Mouse (Mus musculus) heart, postnatal 0 days (tissue): ENCODE results near the gene Gm9958.

ENCODE experiments used
- CTCF ChIP-seq: IDR thresholded peaks from 2 replicates; pipeline ENCODE4 v1.5.1; 2016; ENCODE audit warnings: antibody characterized with exemption, control low read depth, low read depth
- EP300 ChIP-seq: IDR thresholded peaks from 2 replicates; pipeline ENCODE4 v1.6.1; 2016; ENCODE audit warnings: antibody characterized with exemption, low read depth

DNA sequence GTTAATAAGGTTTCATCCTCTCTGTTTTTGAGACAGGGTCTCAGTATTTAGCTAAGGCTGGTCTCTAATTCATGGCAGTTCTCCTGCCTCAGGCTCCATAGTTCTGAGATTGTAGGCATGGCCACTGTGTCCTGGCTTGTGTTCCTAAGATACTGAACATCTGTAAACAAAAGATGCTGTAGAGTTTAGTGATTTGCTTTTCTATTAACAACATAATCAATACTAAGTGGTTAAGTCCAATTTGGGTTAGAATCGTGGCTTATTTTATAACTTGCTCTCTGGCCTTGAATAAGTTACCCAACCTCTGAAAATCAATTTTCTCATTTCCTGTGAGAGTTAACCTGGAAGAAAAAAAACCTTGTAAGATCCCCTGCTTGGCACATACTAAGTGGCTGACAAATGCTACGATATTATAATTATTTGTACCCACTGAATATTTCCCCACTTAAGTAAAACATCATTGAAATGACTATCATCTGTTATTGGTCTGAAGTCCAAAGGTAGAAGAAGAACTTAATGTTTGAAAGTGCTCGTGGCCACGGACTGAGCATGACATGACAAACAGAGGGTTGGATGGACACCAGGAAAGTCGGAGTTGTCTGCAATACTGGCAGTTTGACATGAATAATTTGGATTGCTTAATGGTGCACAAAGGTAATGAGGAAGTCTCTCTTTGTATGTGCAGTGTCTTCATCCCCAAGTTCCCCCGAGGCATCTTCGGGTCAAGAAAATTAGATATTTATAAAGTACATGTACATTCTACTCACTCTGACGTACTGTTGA, 47.3 kb downstream of the Gm9958 start:
- TF ChIP-seq CTCF = no peak
- TF ChIP-seq EP300 = no peak
